Mouse (Mus musculus) natural killer cell, adult 2 months (primary cell): ENCODE measurements around the gene Mcoln3.
A peak's percentile ranks its signal among the peaks of the same experiment; 100 is the strongest.

ENCODE experiments used
- DNase-seq, 2 experiments: peaks; one replicate each; pipeline ENCODE4 v3.0.0; 2022; ENCODE audit warnings: low spot score in 2 of 2

Gene Mcoln3

GRCm38 (mm10) chr3:146117258-146117996 lies at the start of gene Mcoln3:
Gene Mcoln3 (plus strand): TSS chr3:146117450.
- DNase-seq, result no peak

- no peak for DNase-seq
Observed at GRCm38 (mm10) chr3:146069276-146069675, 48.0 kb upstream of the Mcoln3 start.

- DNase-seq, result no peak
Observed at GRCm38 (mm10) chr3:146072780-146073179, 44.5 kb upstream of the Mcoln3 start.

DNA sequence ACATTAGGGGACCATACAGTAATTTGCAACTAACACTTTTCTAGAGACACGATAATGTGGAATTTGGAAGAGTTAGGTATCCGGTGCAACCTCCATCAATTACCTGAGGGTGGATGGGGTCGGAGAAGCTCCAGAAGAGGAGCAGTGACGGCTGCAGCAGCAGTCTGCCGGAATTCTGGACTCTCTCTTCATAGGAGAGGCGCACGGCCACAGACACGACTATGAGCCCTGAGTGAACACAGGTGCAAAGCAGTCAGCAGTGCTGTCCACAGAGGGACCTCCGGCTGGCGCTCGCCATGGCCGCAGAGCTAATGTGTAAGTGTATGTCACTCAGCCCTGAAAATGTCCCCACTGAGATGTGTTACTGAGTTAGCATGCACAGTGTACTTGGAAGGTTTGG lies 37.0 kb upstream of the Mcoln3 start:
- no peak for DNase-seq

DNA sequence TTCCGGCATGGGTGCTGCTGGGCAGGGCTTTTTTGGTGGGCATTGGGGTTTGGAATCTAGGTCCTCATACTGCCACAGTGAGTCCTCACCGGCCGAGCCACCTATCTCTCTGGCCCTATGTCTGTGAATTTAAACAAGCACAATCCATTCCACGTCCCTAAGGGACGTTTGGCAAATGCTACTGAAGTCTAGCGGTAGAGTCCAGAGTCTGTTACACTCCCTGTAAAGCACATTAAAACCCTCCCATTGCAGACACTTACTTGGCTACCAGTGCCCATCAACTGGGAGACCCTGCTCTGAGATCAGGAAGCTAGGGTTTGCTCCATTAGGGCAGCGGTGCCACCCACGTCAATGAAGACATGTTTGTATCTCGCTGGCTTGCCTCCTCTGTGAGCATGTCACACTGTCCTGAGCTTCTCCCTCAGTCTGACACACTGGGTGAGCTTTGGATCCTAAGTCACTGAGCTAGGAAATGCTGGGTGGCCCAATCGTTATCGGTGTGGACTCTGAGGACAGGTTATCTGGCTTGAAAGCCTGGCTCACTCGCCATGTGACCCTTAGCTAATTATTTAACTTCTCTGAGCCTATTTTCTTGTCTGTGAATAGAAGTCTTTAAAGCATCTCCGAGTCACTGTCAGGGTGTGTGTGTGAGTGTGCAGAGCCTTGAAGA lies 26.1 kb upstream of the Mcoln3 start:
- no peak for DNase-seq

GRCm38 (mm10) chr3:146095066-146095465 lies 22.2 kb upstream of the Mcoln3 start:
- no peak for DNase-seq

- DNase-seq, result no peak
Observed at GRCm38 (mm10) chr3:146096986-146097385, 20.3 kb upstream of the Mcoln3 start.

DNA sequence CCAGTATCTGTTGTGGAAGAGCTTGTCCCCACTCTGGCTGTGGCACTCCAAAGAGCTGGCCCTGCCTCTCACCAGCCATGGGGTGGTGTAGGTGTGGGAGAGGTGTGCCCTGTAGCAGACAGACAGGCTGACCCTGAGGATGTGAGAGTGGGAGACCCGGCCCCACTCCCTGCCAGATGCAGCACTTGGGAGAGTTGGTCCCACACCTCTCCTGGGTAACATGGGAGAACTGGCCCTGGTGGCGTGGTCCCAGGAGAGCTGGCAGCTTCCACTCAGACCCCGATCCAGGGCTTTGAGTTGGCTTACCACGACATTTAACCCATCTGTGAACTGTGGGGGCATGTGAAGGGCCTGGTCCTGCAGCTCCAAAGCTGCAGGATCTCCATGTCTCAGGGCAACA lies 19.4 kb upstream of the Mcoln3 start:
- DNase-seq, result no peak

DNA sequence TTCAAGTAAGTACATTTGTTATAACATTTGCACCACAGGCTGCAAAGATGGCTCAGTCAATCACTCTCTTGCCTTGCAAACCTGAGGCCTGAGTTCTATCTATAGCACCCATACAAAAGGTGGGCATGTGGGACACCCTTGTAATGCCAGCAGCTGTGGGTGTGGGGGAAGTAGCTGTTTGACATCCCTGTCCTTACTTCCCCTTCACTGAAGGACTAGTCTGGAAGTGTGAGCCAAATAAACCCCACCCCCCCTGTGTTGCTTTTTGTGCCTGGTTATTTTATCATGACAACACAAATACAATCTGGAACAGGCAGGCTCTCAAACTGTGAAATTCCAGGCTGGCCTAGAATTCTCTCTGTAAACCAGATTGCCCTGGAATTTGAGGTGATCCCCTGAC lies 17.3 kb upstream of the Mcoln3 start:
- no peak for DNase-seq

- DNase-seq, result peak in 1 of 2 experiments; percentile 29
Observed at GRCm38 (mm10) chr3:146102049-146102448, 15.2 kb upstream of the Mcoln3 start.

- no peak for DNase-seq
Observed at GRCm38 (mm10) chr3:146107116-146107849, 10.0 kb upstream of the Mcoln3 start.

GRCm38 (mm10) chr3:146107921-146108571 lies 9.2 kb upstream of the Mcoln3 start, which contains the start of gene Wdr63:
Gene Wdr63 (minus strand): TSS chr3:146108130.
- peak; percentile 44 to 50 for DNase-seq

DNA sequence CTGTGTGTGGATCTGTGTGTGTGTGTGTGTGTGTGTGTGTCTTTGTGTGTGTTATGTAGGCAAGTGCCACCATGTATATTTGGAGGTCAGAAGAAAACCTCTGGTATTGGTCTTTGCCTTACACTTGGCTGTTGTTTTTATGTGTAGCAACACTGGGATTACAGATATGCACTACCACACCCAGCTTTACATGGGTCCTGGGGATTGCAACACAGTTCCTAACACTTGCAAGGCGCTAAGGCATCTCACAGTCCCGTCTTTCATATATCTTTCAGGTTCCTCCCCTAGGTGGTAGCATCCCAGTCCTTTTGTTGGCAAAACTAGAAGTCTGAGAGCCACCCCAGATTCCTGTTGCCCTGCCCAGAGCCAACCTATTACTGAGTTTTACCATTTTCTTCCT lies 8.3 kb upstream of the Mcoln3 start:
- DNase-seq, result no peak

DNA sequence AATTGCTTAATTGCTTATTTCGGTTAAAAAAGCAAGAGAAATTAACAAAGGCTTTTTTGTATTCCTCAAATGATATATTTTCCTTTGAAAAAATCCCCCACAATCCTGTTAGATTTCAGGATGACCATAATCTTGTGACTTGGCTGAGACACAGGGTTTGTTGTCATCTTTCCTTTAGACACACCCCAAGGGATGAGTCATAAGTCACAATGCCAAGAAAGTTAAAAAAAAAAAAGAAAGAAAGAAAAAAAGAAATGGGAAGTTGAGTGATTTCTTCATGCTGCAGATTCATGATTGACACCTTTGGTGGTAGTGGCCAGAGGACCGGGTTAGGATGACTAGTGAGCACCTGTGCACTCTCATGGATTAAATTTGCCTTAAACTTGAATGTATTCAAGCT lies 6.9 kb upstream of the Mcoln3 start:
- no peak for DNase-seq

DNA sequence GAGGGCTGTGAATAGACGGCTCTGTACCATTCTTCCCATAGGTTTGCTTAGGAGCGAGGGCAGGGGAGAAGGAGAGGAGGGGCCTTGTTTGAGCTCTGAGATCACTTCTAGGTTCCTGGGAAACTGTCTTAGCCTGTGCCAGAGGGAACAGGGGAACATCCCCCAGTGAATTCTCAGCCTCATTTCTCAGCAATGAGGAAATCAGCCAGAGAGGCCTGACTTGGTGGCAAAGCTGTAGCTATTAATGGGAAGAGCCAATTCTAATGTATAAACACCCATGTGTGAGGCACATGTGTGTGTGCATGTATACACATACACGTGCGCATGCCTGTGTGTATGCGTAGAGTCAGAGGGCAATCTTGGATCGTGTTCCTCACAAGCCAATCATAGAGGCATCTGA lies 6.3 kb upstream of the Mcoln3 start:
- no peak for DNase-seq

GRCm38 (mm10) chr3:146117997-146118457 lies 777 bp downstream of the Mcoln3 start:
- DNase-seq, result no peak

GRCm38 (mm10) chr3:146121310-146122124 lies 4.3 kb downstream of the Mcoln3 start:
- peak; percentile 3 to 9 for DNase-seq

- no peak for DNase-seq
Observed at GRCm38 (mm10) chr3:146122125-146122420, 4.8 kb downstream of the Mcoln3 start.

DNA sequence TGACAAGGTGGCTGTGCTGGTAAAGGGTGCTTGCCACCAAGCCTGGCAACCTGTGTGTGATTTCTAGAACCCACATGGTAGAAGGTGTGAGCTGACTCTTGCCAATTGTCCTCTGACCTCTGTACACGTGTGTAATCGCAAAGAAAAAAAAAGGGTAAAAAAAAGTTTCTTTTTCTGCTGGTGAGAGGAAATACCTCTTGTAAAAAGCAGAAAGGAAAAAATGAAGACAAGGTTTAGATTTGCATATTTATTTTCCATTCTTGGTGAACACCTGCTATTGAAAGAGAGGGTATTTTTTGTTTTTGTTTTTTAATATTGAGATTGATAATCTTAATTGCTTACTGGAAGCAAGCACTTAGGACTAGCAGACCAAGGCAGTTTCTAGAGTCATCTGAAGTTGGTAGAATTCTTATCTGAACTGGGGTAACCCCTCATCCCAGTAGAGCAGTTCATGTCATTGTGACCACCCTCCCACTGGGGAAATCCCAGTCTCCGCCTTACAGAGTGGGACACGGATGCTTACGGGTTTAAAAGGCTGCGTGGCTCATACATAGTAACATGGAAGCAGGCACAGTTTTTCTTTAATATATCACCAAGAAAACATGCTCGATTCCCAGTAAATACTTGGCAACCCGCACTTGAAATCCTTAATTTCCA lies 5.7 kb downstream of the Mcoln3 start:
- no peak for DNase-seq

DNA sequence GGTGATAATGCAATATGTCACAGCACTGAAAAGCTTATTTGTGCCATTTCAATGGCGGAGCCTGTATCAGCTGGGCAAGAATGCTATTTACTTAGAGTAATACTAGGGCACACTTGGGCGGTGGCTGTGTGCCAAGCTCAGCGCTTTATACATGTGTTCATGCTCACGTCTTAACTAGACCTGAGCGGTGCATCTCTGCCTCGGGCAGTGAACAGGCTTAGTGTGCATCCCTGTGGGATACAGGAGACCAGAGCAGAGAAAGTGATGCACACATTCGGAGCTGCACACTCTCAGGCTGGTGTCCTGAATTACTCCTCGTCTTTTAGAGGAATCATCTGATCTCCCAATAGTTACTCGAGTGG lies 6.2 kb downstream of the Mcoln3 start:
- DNase-seq, result no peak

DNA sequence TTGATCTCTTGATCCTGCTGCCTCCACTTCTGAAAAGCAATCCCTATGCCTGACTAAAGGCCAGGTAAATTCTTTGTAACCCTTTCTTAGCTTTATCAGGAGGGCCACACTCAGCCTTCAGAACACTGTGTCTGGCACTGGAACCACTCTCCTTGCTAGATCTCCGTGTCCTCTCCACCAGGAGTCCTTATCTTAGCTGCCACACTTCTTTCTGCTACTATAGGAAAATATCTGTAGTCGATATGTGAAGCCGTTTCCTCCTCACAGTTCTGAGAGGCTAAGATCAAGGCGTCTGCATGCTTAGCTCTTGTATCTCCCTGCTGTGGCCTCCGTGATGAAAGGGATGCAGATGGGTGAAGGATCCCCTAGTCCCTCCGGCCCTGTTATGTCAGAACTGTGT lies 10.0 kb downstream of the Mcoln3 start:
- DNase-seq, result no peak
